Mouse (Mus musculus) bone marrow macrophage, adult 2 months (primary cell): Measurements from ENCODE around the gene Sh3d21. TPM values are rescaled to one million over a fixed set of nuclear protein-coding genes. Genes with fewer than 3 reads are reported as not detected.
A peak's percentile ranks its signal among the peaks of the same experiment; 100 is the strongest.
"Not testable (repeated sequence)": the region's sequence is repeated elsewhere in the genome, so short reads cannot be mapped to it uniquely, and the experiment has no call there.

Experiments
- H3K27ac ChIP-seq: 2 replicates; pipeline ENCODE4 v1.5.1; 2012; ENCODE audit warnings: low read depth, low read length; ENCODE audit not compliant: insufficient read depth
- H3K4me1 ChIP-seq: 2 replicates; pipeline ENCODE4 v1.6.1; 2012; ENCODE audit warnings: low read length; ENCODE audit not compliant: control insufficient read depth, insufficient read depth
- H3K4me3 ChIP-seq: 2 replicates; pipeline ENCODE4 v1.5.1; 2012; ENCODE audit warnings: mild to moderate bottlenecking, low read length, moderate library complexity; ENCODE audit not compliant: insufficient read depth
- CTCF ChIP-seq: IDR thresholded peaks from 2 replicates; pipeline ENCODE4 v1.5.1; 2012; ENCODE audit warnings: low read depth, mild to moderate bottlenecking, low read length, moderate library complexity
- POLR2A ChIP-seq: IDR thresholded peaks from 2 replicates; pipeline ENCODE4 v1.6.1; 2012; ENCODE audit warnings: mild to moderate bottlenecking, low read depth, low read length, borderline replicate concordance
- polyA plus RNA-seq: library from polyadenylated mRNA; stranded (reverse); fragments of >200 nt; gene quantifications from 2 replicates; pipeline ENCODE4 v1.2.4, GENCODE M21; 2012; ENCODE audit not compliant: missing spikeins, insufficient read depth, insufficient read length

The Sh3d21 gene
- polyA plus RNA-seq, 1 experiment, result 2.0 TPM

DNA sequence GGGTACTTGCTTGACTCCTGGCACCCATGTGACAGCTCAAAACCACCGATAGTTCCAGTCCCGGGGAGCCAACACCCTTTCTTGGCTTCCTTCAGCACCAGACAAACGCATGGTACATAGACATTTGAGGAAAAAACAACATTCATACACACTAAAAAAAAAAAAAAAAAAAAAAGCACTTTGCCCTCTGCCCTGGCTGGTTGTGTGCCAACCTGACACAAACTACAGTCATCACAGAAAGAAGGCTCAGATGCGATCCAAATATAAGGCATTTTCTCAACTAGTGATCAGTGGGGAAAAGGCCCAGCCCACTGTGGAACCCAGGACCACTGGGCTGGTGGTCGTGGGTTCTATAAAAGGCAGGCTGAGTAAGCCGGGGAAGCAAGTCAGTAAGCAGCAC is 5.6 kb upstream of the Sh3d21 start:
- TF ChIP-seq POLR2A (no peak), CTCF (no peak)
- H3K4me1 ChIP-seq, result no peaks in the 10 kb centered on the region
- H3K27ac ChIP-seq, result no peak overlapping the region
- no peak overlapping the region for H3K4me3 ChIP-seq

DNA sequence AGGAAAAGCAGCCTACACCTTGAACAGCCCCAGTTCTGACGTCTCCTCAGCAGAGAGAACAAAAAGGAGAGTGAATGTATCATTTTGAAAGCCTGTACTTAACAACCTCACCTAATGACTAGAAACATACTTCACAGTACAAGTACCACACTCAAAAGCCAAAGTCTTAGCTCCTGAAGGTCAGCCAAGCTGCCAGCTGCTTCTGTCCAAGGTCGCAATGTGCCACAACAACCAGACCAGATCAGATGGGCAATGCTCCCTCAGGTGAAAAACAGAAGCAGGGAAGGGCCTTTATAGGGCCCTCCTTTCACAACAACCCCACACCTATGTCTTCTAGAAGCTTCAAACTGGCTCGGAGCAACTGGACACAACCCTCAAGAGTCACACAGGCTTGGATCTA is 2.8 kb upstream of the Sh3d21 start:
- no peaks in the 10 kb centered on the region for H3K4me1 ChIP-seq
- H3K27ac ChIP-seq, result no peak overlapping the region
- TF ChIP-seq CTCF (no peak), POLR2A (no peak)
- no peak overlapping the region for H3K4me3 ChIP-seq

DNA sequence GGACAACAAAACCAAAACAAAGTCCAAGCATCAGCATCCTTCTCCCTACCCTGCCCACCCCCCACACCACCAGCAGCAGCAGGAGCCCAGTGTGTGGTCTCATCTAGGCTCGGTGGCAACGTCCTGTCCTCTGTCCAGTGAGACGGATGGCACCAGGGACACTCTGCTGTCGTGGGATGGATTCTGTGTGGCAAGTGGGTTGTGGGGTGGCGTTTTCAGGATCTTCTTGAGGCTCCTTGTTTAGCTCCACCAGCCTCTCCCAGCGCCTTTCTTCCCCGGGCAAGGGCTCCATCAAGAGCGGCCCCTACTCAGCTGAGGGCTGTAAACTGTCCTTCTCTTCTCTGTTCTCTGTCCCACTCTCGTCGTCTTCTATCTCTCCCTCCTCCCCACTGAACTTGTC is 1.8 kb upstream of the Sh3d21 start:
- H3K27ac ChIP-seq, H3K4me1 ChIP-seq, H3K4me3 ChIP-seq: not testable (repeated sequence)

DNA sequence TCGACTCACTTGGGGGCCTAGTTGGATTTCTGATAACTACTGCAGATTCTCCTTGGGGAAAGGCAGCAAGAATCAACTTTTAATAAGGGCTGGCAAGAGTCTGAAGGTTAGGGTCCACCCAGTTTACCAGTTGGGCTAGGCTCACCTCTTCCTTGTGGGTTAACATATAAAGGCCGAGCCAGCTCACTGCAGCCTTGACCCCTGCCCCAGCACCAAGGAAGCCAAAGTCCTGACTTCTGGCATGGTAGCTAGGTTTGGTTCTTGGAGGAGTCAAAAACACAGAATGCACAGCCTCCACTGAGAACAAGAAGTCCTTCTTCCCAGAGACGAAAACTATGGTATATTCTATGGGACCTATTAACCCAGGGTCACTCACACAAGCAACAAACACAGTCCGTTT is 394 bp upstream of the Sh3d21 start:
- no peaks in the 10 kb centered on the region for H3K4me1 ChIP-seq
- H3K27ac ChIP-seq, result no peak overlapping the region
- no peak overlapping the region for H3K4me3 ChIP-seq
- no peak for TF ChIP-seq POLR2A
- no peak for TF ChIP-seq CTCF

DNA sequence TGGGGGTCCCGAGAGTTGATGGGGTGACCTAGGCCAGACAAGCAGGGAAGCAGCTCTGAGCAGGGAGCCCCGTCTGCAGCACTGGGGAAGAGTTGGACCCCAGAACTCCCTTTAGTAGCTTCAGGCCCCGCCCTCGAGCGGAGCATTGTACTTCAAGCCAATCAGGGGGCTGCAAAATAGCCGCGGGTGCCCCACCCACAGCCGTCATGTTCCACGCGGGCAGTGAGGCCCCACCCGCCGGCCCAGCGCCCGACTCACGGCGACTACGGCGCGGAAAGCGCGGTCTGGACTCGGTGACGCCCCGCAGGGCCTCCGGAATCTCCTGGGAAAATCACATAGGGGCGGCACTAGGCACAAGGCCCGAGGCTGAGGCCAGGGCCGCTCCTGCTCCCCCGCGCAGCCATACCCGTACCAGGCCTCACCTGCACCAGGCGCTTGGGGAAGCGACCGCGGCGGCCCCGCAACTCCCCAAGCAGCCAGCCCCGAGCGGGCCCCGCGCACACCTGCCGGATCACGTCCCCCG is 686 bp downstream of the Sh3d21 start:
- no peaks in the 10 kb centered on the region for H3K4me1 ChIP-seq
- peak overlapping the region; percentile 49 for H3K4me3 ChIP-seq
- no peak for TF ChIP-seq CTCF
- H3K27ac ChIP-seq, result no peak overlapping the region

DNA sequence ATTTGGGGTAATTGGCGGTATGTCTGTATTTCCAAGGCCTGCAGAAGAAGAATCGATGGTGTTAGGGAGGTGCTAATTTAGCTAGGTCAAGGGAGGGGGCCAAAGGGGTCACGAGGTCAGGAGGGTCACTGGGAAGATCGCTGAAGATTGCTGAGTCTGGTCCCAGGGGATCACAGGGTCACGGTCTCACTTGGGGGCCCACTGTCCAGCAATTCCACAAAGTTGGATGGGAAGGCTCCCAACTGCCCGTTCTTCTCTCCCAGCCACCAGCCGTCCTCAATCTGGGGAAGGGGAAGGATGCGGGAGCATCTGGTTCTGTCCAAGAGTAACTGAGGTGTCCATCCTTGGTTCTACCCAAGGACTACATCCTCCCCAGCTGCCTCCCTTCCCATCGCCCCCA is 1.3 kb downstream of the Sh3d21 start:
- TF ChIP-seq CTCF (no peak), POLR2A (no peak)
- H3K4me3 ChIP-seq, result no peak overlapping the region
- H3K27ac ChIP-seq, result no peak overlapping the region
- H3K4me1 ChIP-seq, result no peaks in the 10 kb centered on the region

DNA sequence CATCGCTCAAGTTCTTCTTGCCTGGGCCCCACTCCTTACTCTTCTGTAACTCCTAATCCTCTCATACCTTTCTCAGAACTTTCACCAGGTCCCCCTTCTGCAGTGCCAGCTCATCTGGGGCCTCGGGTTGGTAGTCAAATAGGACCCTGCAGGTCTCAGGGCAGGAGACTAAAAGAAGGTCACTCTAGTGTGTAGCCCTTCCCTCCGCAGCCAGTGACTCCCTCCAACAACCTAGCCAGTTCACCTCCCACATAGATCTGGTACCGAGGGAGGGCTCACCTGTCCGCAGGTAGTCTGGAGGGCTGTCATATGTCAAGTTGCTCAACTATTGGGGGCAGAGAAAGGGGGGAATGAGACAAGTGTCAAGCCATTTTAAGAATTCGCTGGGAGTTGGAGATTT is 1.8 kb downstream of the Sh3d21 start:
- H3K4me1 ChIP-seq, result 0 out of 2 replicates have a peak, but pooled peaks cover 2% of the 10 kb centered on the region
- TF ChIP-seq CTCF, result no peak
- no peak for TF ChIP-seq POLR2A
- H3K4me3 ChIP-seq, result no peak overlapping the region
- H3K27ac ChIP-seq, result no peak overlapping the region

DNA sequence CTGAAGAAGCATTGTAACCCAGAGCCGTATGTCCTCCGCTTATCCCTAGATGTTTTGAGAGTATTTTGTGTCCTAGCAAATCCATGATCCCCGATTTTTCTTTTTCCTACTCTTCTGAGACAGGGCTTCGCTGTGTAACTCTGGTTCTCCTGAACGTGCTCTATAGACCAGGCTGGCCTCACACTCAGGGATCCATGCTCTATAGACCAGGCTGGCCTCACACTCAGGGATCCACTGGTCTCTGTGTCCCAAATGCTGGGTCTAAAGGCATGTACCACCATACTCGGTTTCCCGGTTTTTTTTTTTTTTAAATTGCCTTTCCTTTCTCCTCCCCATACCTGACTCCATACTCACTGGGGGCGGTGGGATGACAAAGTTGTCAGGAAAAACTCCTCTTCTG is 2.3 kb downstream of the Sh3d21 start:
- no peak for TF ChIP-seq CTCF
- TF ChIP-seq POLR2A, result no peak
- no peak overlapping the region for H3K27ac ChIP-seq
- peaks cover 6% of the 10 kb centered on the region for H3K4me1 ChIP-seq
- no peak overlapping the region for H3K4me3 ChIP-seq

DNA sequence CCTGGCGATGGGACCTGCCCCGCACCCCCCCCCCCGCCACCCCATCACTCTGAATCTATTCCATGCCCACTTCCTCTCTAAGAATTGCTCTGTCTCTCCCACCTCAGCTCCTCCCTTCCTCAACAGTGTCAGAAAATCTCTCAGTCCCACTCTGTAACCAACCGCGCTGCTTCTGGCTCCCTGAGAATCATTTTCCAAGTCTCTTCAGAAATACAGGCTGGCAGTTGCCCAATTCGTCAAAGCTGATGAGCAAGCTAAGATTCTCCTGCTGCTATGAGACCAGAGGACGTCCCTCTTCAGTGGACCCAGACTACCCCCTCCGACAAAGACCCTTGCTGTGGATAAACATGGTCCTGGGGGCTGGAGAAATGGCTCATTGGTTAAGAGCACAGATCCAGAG is 3.8 kb downstream of the Sh3d21 start:
- Histone ChIP-seq H3K4me3 (no peak overlapping the region), H3K27ac (no peak overlapping the region), H3K4me1 (peaks cover 18% of the 10 kb centered on the region)
- no peak for TF ChIP-seq POLR2A
- no peak for TF ChIP-seq CTCF

DNA sequence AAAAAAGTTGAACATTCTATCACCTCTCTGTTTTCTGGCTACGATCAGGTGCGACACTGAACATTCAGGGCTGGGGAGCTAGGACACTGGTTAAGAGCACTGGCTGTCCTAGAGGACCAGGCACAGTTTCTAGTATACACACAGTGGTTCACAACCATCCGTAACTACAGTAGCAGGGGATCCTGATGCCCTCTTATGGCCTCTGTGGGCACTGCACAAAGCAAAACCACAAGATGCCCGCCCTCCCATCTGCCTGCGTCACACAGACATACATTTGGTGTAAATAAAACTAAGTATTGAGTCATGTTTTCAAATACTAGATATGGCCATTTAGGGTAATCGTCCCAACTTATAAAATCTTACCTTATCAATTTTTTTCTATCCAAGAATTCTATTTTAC is 5.7 kb downstream of the Sh3d21 start:
- no peak overlapping the region for H3K27ac ChIP-seq
- H3K4me3 ChIP-seq, result no peak overlapping the region
- no peak for TF ChIP-seq CTCF
- TF ChIP-seq POLR2A, result no peak
- peaks cover 18% of the 10 kb centered on the region for H3K4me1 ChIP-seq

DNA sequence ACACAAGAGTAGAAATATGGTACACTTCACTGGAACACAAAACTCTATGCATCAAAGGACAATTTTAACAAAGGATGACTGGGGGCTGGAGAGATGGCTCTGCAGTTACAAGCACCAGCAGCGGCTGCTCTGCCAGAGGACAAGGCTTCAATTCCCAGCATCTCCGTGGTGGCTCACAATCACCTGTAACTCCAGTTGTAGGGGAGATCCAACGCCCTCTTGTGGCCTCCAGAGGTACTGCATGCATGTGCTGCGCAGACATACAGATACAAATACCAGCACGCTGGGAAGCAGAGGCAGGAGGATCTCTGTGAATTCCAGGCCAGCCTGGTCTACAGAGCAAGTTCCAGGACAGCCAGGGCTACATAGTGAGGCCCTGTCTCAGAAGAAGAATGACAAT is 6.7 kb downstream of the Sh3d21 start:
- no peak overlapping the region for H3K4me3 ChIP-seq
- TF ChIP-seq CTCF (peak; percentile 95), POLR2A (no peak)
- peaks cover 18% of the 10 kb centered on the region for H3K4me1 ChIP-seq
- H3K27ac ChIP-seq, result no peak overlapping the region
